Mouse (Mus musculus) hindbrain, embryonic 12.5 days (tissue): Measurements from ENCODE around the gene Epdr1. TPM values are rescaled to one million over a fixed set of nuclear protein-coding genes. Genes with fewer than 3 reads are reported as not detected.
A peak's percentile ranks its signal among the peaks of the same experiment; 100 is the strongest.

Experiments
- ATAC-seq: fragments of 200-750 bp; cut with Nextera tagmentation; 2 replicates; pipeline ENCODE4 v1.8.0; 2017; ENCODE audit warnings: moderate TSS enrichment; ENCODE audit not compliant: low FRiP score
- H3K27ac ChIP-seq: fragments of 300-500 bp; sonication (generic); 2 replicates; pipeline ENCODE4 v1.5.1; 2016; ENCODE audit warnings: mild to moderate bottlenecking
- H3K27me3 ChIP-seq: fragments of 300-500 bp; sonication (generic); 2 replicates; pipeline ENCODE4 v1.6.1; 2016; ENCODE audit warnings: mild to moderate bottlenecking
- H3K36me3 ChIP-seq: fragments of 300-500 bp; sonication (generic); 2 replicates; pipeline ENCODE4 v1.6.1; 2016; ENCODE audit warnings: mild to moderate bottlenecking
- H3K4me1 ChIP-seq: fragments of 300-500 bp; sonication (generic); 2 replicates; pipeline ENCODE4 v1.6.1; 2016
- H3K4me2 ChIP-seq: fragments of 300-500 bp; sonication (generic); replicated peaks from 2 replicates; pipeline ENCODE4 v1.6.1; 2016; ENCODE audit warnings: mild to moderate bottlenecking
- H3K4me3 ChIP-seq: fragments of 300-500 bp; sonication (generic); 2 replicates; pipeline ENCODE4 v1.5.1; 2016; ENCODE audit warnings: mild to moderate bottlenecking
- H3K9ac ChIP-seq: fragments of 300-500 bp; sonication (generic); 2 replicates; pipeline ENCODE4 v1.6.1; 2016; ENCODE audit warnings: mild to moderate bottlenecking, moderate library complexity
- H3K9me3 ChIP-seq: fragments of 300-500 bp; sonication (generic); replicated peaks from 2 replicates; pipeline ENCODE4 v1.6.1; 2016; ENCODE audit warnings: mild to moderate bottlenecking
- WGBS: fragments of 180-500 bp; shearing (Covaris S2); methylation state at CpG from one replicate; pipeline ENCODE4 v1.1.7; 2016; 5-methylcytosine and 5-hydroxymethylcytosine counted together
- polyA plus RNA-seq: library from polyadenylated mRNA; unstranded; fragments of >200 nt; fragmentation: Nextera tagmentation; extraction: Ambion mirVana; gene quantifications from 2 replicates; pipeline ENCODE4 v1.2.1, GENCODE M21; 2016

Gene Epdr1
- polyA plus RNA-seq, result 17.7 and 19.5 TPM in 2 replicates

- H3K27ac ChIP-seq, result peak within 1 kb of the TSS; percentile 83
- peak within 1 kb of the TSS; percentile 82 for H3K9ac ChIP-seq
- H3K4me1 ChIP-seq, result peaks cover 17% of the 10 kb centered on the region
- no peaks in the 10 kb centered on the region for H3K36me3 ChIP-seq
- no peaks in the 10 kb centered on the region for H3K9me3 ChIP-seq
- ATAC-seq, result peak; percentile 83
- peaks cover 15% of the 10 kb centered on the region for H3K27me3 ChIP-seq
- H3K4me3 ChIP-seq, result peak within 1 kb of the TSS; percentile 72
- peak within 1 kb of the TSS; percentile 68 for H3K4me2 ChIP-seq
- under 1% methylated on average over 46 of the region's 46 CpGs for WGBS
These were observed at the start of gene Epdr1 for GRCm38 (mm10) chr13:19619216-19619927. Gene Epdr1 (minus strand): TSS chr13:19619927.

DNA sequence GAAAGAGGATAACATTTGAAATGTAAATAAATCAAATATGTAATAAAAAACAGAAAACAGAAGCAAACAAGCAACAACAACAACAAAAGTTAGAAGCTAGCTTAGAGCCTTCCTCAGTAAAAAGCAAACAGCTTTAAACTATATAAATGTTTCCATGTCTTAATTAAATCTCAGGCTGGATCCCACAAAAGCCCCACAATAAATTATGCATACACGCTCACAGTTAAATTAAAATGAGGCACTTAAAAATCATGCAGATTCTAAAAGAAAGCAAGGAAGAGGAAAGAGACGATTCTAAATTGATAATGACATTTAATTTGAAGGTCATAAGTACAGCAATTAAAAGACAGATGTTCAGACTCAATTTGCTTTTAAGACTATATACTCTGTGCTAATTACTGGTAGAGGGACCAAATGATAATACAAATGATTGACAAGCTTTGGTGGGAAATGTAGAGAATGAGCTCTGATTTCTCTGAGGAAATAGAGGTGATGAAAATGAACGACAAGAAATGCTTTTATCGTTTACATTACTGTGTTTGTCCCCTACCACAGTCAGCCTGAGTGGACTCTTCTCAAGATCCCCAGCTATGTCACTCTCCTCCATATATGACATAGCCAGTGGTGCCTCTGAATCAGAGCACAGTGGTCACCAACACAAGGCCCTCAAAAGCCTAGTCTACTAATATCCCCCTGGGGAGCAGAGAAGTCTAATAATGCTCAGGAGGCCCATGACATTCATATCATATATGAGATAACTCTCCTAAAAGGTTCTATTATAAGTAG, 48.8 kb upstream of the Epdr1 start:
- Histone ChIP-seq H3K4me1 (no peaks in the 10 kb centered on the region), H3K27me3 (no peaks in the 10 kb centered on the region), H3K4me2 (no peak overlapping the region), H3K9ac (no peak overlapping the region), H3K36me3 (no peaks in the 10 kb centered on the region), H3K27ac (no peak overlapping the region), H3K9me3 (no peaks in the 10 kb centered on the region), H3K4me3 (no peak overlapping the region)
- ATAC-seq, result no peak
- WGBS, result 77% methylated on average over 4 of the region's 4 CpGs

- 90% methylated on average over 2 of the region's 2 CpGs for WGBS
- H3K4me1 ChIP-seq, result no peaks in the 10 kb centered on the region
- H3K27ac ChIP-seq, result no peak overlapping the region
- H3K9me3 ChIP-seq, result no peaks in the 10 kb centered on the region
- H3K27me3 ChIP-seq, result no peaks in the 10 kb centered on the region
- H3K36me3 ChIP-seq, result no peaks in the 10 kb centered on the region
- H3K9ac ChIP-seq, result no peak overlapping the region
- no peak overlapping the region for H3K4me2 ChIP-seq
- no peak for ATAC-seq
- no peak overlapping the region for H3K4me3 ChIP-seq
These were observed 32.7 kb upstream of the Epdr1 start for GRCm38 (mm10) chr13:19652405-19652804.

DNA sequence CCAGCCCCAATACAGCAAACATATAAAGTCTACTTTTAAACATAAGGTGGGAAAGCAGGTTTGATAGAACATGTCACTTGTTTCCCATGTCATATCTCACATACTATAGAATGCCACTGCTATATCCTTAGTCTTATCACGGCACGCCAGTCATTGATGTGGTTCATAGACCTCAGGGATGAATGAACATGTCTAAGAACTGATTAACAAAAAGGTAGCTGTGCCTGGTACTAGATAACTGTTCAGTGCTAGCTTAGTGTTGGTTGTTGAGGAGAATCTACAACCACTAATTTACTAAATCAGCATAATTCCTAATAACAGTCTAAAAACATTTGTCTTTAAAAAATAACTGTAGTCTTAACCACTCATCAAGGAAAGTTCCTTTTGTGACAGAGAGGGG, 30.1 kb upstream of the Epdr1 start:
- no peak for ATAC-seq
- Histone ChIP-seq H3K27me3 (no peaks in the 10 kb centered on the region), H3K4me3 (no peak overlapping the region), H3K9me3 (no peaks in the 10 kb centered on the region), H3K27ac (no peak overlapping the region), H3K4me2 (no peak overlapping the region), H3K4me1 (no peaks in the 10 kb centered on the region), H3K36me3 (no peaks in the 10 kb centered on the region), H3K9ac (no peak overlapping the region)
- WGBS, result 95% methylated on average over 2 of the region's 2 CpGs

- WGBS, result 77% methylated on average over 2 of the region's 2 CpGs
- ATAC-seq, result no peak
- no peak overlapping the region for H3K27ac ChIP-seq
- H3K4me1 ChIP-seq, result no peaks in the 10 kb centered on the region
- H3K9ac ChIP-seq, result no peak overlapping the region
- no peak overlapping the region for H3K4me3 ChIP-seq
- H3K27me3 ChIP-seq, result no peaks in the 10 kb centered on the region
- H3K9me3 ChIP-seq, result no peaks in the 10 kb centered on the region
- H3K4me2 ChIP-seq, result no peak overlapping the region
- H3K36me3 ChIP-seq, result no peaks in the 10 kb centered on the region
These were observed 24.5 kb upstream of the Epdr1 start for GRCm38 (mm10) chr13:19644225-19644624.

DNA sequence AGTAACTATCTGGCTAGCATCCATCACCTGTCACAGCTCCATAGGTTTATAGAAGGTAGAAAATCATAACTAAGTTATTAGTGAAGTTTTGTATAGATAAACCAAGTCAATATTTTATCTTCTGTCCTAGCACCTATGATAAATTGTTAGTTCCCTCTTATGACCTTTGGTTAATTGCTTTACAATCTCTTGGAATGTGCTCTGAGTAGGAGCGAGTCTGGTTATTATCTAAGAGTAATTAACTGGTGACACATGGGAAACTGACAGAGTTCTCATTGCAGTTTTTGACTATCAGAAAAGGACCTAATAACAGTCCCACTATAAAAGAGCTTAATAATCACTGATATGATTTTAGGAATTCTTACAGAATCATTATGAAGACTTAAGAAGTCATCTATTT, 23.8 kb upstream of the Epdr1 start:
- Histone ChIP-seq H3K27me3 (no peaks in the 10 kb centered on the region), H3K4me2 (no peak overlapping the region), H3K4me3 (no peak overlapping the region), H3K4me1 (no peaks in the 10 kb centered on the region), H3K36me3 (no peaks in the 10 kb centered on the region), H3K27ac (no peak overlapping the region), H3K9me3 (no peaks in the 10 kb centered on the region), H3K9ac (no peak overlapping the region)
- ATAC-seq, result no peak
- 90% methylated on average over 1 of the region's 1 CpGs for WGBS

DNA sequence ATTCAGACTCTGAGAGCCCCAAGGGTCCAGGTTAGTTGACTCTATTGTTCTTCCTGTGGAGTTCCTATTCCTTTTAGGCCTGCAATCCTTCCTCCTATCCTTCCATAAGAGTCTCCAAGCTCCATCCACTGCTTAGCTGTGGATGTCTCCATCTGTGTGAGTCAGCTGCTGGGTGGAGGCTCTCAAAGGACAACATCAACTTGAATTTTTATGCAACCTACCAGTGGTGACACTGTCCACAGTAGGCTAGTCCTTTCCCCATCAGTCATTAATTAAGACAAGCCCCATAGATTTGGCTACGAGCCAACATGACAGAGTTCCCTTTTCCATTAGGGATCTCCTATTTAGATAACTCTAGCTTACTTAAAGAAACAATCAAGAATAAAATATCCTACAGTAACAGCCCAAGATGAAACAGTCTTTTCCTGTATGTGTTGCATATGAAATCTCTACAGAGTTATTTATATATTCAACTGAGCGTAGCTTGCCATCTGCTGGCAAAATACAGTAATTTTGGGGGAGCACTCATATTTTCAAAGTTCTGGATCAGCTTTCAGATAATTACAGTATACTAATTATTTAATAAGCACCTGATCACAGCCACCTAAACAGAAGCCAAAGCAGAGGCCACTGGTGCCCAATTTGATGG, 20.6 kb upstream of the Epdr1 start:
- Histone ChIP-seq H3K4me2 (no peak overlapping the region), H3K4me3 (no peak overlapping the region), H3K27me3 (no peaks in the 10 kb centered on the region), H3K27ac (no peak overlapping the region), H3K9ac (no peak overlapping the region), H3K36me3 (no peaks in the 10 kb centered on the region), H3K9me3 (no peaks in the 10 kb centered on the region), H3K4me1 (no peaks in the 10 kb centered on the region)
- WGBS, result 84% methylated on average over 2 of the region's 2 CpGs
- ATAC-seq, result no peak

DNA sequence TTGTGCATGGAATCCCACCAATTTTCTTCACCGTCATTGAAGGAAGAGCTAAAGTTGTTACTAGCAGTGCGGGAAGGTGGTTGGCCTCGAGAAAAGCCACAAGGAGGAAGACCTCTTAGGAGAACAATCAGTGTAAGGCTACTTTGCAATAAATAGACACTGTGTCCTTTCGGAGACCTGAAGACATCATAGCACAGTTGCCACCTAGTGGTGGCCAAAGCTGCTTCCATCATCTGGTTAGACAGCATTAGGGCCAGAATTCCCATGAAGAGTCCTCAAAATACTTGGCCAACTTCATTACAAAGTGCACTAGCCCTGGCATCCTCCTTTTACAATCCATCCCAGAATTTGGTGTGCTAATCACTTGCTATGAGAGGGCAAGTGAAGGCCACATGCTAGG, 16.4 kb upstream of the Epdr1 start:
- 84% methylated on average over 4 of the region's 4 CpGs for WGBS
- Histone ChIP-seq H3K27me3 (no peaks in the 10 kb centered on the region), H3K36me3 (no peaks in the 10 kb centered on the region), H3K4me1 (no peaks in the 10 kb centered on the region), H3K4me3 (no peak overlapping the region), H3K9ac (no peak overlapping the region), H3K9me3 (no peaks in the 10 kb centered on the region), H3K4me2 (no peak overlapping the region), H3K27ac (no peak overlapping the region)
- no peak for ATAC-seq

DNA sequence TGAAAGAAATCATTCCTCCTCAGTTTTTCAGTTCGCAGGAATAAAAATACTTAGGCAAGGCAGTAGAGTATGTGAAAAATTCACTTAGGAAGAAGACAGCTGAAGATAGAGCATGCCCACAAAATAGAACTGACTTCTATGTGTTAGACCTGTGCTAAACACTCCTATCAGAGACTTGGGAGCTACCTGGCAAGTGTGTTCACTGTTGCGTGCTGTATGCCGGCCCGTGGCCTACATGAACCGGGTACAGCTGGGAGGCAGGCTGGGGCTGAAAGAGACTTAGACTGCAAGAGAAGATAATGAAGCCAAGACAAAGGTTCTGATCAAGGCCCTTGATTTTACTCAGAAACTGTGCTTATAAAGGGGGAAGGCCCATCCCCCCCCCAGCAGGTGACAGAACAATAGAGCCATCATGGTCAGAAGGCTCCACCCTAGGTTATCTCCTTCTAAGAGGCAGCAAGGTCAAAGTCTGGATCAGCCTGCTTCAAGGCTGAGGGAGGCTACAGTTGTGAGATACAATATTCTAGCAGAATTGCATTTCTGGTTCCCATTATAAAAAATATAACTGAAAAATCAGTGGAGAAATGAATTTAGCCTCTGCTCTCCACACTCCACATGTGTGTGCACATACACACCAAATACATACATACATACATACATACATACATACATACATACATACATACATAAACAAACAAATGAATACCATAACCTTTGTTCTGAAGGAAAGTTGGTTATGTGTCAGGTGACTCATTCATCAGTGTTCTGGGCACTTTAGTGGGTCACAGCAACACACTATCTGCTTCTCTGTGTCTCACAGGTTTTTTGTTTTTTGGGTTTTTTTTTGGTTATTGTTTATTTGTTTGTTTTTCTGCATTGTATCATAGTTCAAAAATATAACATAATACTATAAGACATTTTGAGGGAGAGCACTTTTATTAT, 11.3 kb upstream of the Epdr1 start:
- no peak overlapping the region for H3K9ac ChIP-seq
- no peak overlapping the region for H3K27ac ChIP-seq
- no peak for ATAC-seq
- no peak overlapping the region for H3K4me2 ChIP-seq
- WGBS, result 89% methylated on average over 5 of the region's 5 CpGs
- H3K4me3 ChIP-seq, result no peak overlapping the region
- H3K9me3 ChIP-seq, result no peaks in the 10 kb centered on the region
- H3K36me3 ChIP-seq, result no peaks in the 10 kb centered on the region
- no peaks in the 10 kb centered on the region for H3K4me1 ChIP-seq
- H3K27me3 ChIP-seq, result no peaks in the 10 kb centered on the region

GRCm38 (mm10) chr13:19626473-19626872, 6.7 kb upstream of the Epdr1 start:
- no peak overlapping the region for H3K27ac ChIP-seq
- H3K27me3 ChIP-seq, result peaks cover 18% of the 10 kb centered on the region
- 76% methylated on average over 1 of the region's 1 CpGs for WGBS
- H3K4me1 ChIP-seq, result peaks cover 10% of the 10 kb centered on the region
- H3K4me2 ChIP-seq, result no peak overlapping the region
- no peak overlapping the region for H3K4me3 ChIP-seq
- H3K36me3 ChIP-seq, result no peaks in the 10 kb centered on the region
- no peak overlapping the region for H3K9ac ChIP-seq
- H3K9me3 ChIP-seq, result no peaks in the 10 kb centered on the region
- ATAC-seq, result no peak

DNA sequence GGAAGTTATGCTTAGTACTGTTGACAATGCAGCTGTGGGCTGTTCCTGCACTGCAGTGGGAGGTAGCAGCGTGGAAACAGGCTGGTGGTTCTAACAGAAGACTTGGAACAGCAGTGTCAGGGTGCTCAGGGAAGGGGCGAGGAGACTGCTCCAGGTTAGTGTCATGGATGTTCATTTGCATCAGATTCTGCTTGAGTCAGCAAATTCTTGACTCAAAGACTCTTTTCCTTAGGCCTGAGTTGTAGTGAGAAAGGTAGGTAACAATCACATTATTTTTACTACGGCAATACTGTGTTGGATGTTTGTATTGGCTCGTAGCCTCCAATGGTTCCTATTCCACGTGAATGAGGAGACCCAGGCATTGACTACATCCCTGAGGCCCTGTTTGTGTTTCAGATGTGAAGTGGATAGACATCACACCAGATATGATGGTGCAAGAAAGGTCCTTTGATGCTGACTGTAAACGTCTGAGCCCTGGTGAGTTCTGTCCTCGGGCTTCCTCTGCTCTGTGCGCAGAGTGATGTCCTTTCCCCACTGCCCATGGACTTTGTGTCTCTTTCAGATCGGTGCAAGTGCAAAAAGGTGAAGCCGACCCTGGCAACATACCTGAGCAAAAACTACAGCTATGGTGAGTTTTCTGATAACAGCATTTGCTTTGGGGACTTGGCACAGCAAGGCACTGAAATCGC, 5.0 kb upstream of the Epdr1 start:
- Histone ChIP-seq H3K27me3 (peaks cover 18% of the 10 kb centered on the region), H3K4me1 (peaks cover 10% of the 10 kb centered on the region), H3K4me2 (no peak overlapping the region), H3K36me3 (no peaks in the 10 kb centered on the region), H3K9me3 (no peaks in the 10 kb centered on the region), H3K4me3 (no peak overlapping the region), H3K27ac (no peak overlapping the region), H3K9ac (no peak overlapping the region)
- no peak for ATAC-seq
- 87% methylated on average over 11 of the region's 11 CpGs for WGBS
